Mouse (Mus musculus) limb, embryonic 10.5 days (tissue): ENCODE measurements around the gene Gm26558. TPM values are rescaled to one million over a fixed set of nuclear protein-coding genes. Genes with fewer than 3 reads are reported as not detected.
A peak's percentile ranks its signal among the peaks of the same experiment; 100 is the strongest.

Experiments
- DNase-seq: peaks from one replicate; pipeline ENCODE4 v3.0.0-alpha.2; 2017; ENCODE audit warnings: low spot score
- H3K27ac ChIP-seq: fragments of 300-500 bp; sonication (generic); 2 replicates; pipeline ENCODE4 v1.5.1; 2016; ENCODE audit warnings: mild to moderate bottlenecking
- H3K27me3 ChIP-seq: fragments of 300-500 bp; sonication (generic); 2 replicates; pipeline ENCODE4 v1.6.1; 2016; ENCODE audit warnings: low read depth, mild to moderate bottlenecking; ENCODE audit not compliant: poor library complexity, severe bottlenecking
- H3K36me3 ChIP-seq: fragments of 300-500 bp; sonication (generic); 2 replicates; pipeline ENCODE4 v1.6.1; 2016; ENCODE audit warnings: mild to moderate bottlenecking, moderate library complexity
- H3K4me1 ChIP-seq: fragments of 300-500 bp; sonication (generic); 2 replicates; pipeline ENCODE4 v1.6.1; 2016
- H3K4me3 ChIP-seq: fragments of 300-500 bp; sonication (generic); 2 replicates; pipeline ENCODE4 v1.5.1; 2016; ENCODE audit warnings: mild to moderate bottlenecking, moderate library complexity
- H3K9me3 ChIP-seq: fragments of 300-500 bp; sonication (generic); replicated peaks from 2 replicates; pipeline ENCODE4 v1.6.1; 2016; ENCODE audit warnings: mild to moderate bottlenecking
- WGBS: fragments of 180-500 bp; shearing (Covaris S2); methylation state at CpG from one replicate; pipeline ENCODE4 v1.1.7; 2016; 5-methylcytosine and 5-hydroxymethylcytosine counted together
- polyA plus RNA-seq: library from polyadenylated mRNA; unstranded; fragments of >200 nt; fragmentation: Nextera tagmentation; extraction: Ambion mirVana; gene quantifications from 2 replicates; pipeline ENCODE4 v1.2.1, GENCODE M21; 2016

The Gm26558 gene
- polyA plus RNA-seq, 1 experiment from 2014 or later = 4.6 TPM

- Histone ChIP-seq H3K27me3 (no peaks in the 10 kb centered on the region), H3K27ac (no peak overlapping the region), H3K9me3 (no peaks in the 10 kb centered on the region; the same call in 1 of the 2 replicates), H3K4me3 (no peak overlapping the region), H3K4me1 (peaks cover 15% of the 10 kb centered on the region; the same call in 1 of the 2 replicates), H3K36me3 (no peaks in the 10 kb centered on the region)
- no peak for DNase-seq
Measured at GRCm38 (mm10) chr2:70640968-70641367, 20.9 kb downstream of the Gm26558 start.

DNA sequence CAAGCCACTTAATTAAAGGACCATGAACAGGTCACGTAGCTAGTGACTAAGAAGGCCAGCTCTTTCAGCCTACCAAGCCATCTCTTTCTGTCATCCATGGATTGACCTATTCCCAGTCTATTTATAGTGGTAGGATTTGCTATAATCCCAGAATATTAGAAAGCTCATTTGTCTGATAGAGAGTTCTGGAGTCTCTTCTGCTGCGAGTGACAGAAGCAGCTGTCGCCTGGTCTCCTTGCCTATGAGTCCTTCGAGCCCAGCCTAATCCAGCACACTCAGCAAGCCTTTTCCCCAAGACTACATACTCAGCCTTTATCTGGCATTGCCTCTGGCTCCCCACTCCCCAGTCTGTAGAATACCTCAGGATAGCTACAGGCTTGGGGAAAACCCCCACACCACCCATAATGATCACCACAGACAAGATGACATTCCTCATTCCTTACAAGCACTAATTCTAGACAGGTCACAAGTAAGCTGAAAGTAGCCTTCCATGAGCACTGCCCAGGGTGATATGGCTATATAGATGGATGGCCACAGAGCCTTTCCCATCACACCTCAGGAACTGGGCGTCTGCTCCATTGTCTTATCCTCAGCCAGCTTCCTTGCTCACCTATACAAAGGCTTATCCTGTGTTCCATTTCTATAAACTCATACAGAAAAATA is 27.7 kb downstream of the Gm26558 start:
- no peak for DNase-seq
- Histone ChIP-seq H3K36me3 (no peaks in the 10 kb centered on the region), H3K27me3 (no peaks in the 10 kb centered on the region), H3K4me1 (peaks cover 10% of the 10 kb centered on the region), H3K27ac (no peak overlapping the region), H3K4me3 (no peak overlapping the region), H3K9me3 (no peaks in the 10 kb centered on the region; the same call in 1 of the 2 replicates)
- WGBS = 94% methylated on average over 5 of the region's 5 CpGs

DNA sequence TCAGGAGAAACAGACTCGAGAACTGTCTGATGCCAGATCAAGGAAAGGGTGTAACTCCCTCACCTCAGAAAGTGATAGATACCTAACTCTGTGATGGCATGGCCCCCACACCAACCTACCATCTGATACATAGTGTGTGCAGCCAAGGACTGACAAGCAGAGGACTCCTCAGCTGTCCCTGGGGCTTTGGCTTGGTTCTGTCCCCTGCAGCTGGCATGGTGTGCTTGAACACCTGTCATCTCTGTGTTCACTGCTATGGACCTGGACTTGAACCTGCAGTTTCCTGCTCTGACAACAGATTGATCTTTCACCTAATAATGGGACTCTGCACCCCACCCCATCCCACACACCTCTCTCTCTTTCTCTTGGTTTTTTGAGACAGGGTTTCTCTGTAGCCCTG is 29.5 kb downstream of the Gm26558 start:
- no peak for DNase-seq
- H3K27me3 ChIP-seq = no peaks in the 10 kb centered on the region
- peaks cover 14% of the 10 kb centered on the region for H3K4me1 ChIP-seq
- 87% methylated on average over 1 of the region's 1 CpGs for WGBS
- no peak overlapping the region for H3K27ac ChIP-seq
- no peak overlapping the region for H3K4me3 ChIP-seq
- no peaks in the 10 kb centered on the region for H3K36me3 ChIP-seq
- no peaks in the 10 kb centered on the region; the same call in 1 of the 2 replicates for H3K9me3 ChIP-seq

GRCm38 (mm10) chr2:70631321-70631720 is 30.6 kb downstream of the Gm26558 start:
- WGBS = 96% methylated on average over 1 of the region's 1 CpGs
- no peak overlapping the region for H3K4me3 ChIP-seq
- H3K27me3 ChIP-seq = no peaks in the 10 kb centered on the region
- H3K9me3 ChIP-seq = no peaks in the 10 kb centered on the region
- no peak overlapping the region for H3K27ac ChIP-seq
- DNase-seq = no peak
- no peaks in the 10 kb centered on the region for H3K36me3 ChIP-seq
- peaks cover 14% of the 10 kb centered on the region for H3K4me1 ChIP-seq

DNA sequence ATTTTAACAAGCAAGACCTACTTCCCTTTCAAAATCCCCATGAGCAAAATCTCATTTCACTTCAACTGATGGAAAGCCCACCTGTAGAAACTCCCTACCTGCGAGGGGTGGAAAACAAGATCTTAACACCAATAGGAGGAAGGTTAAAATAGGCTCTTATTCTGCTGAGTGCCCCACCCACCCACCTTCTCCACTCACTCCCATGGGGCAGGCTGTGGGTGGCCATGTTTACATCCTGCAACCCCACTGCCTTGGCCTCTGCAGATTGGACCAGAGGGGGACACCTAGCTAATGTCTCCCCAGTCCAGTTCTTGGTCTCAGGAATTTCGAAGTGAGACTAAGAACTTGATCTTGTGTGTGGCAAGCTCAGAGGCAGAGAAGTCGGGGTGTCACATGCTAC is 32.0 kb downstream of the Gm26558 start:
- 79% methylated on average over 3 of the region's 3 CpGs for WGBS
- no peak for DNase-seq
- H3K27ac ChIP-seq = no peak overlapping the region; the same call in 1 of the 2 replicates

GRCm38 (mm10) chr2:70629339-70629761 is 32.6 kb downstream of the Gm26558 start:
- Histone ChIP-seq H3K9me3 (no peaks in the 10 kb centered on the region), H3K4me1 (peaks cover 14% of the 10 kb centered on the region), H3K4me3 (peak overlapping the region; percentile 19; the same call in 1 of the 2 replicates), H3K27me3 (no peaks in the 10 kb centered on the region), H3K27ac (peak overlapping the region; percentile 73; the same call in 1 of the 2 replicates), H3K36me3 (no peaks in the 10 kb centered on the region)
- 21% methylated on average over 10 of the region's 10 CpGs for WGBS
- peak; percentile 52 for DNase-seq

More for the DNA sequence above, 32.0 kb downstream of the Gm26558 start:
- Histone ChIP-seq H3K36me3 (no peaks in the 10 kb centered on the region), H3K27me3 (no peaks in the 10 kb centered on the region), H3K4me1 (peaks cover 14% of the 10 kb centered on the region), H3K9me3 (no peaks in the 10 kb centered on the region), H3K4me3 (no peak overlapping the region)

DNA sequence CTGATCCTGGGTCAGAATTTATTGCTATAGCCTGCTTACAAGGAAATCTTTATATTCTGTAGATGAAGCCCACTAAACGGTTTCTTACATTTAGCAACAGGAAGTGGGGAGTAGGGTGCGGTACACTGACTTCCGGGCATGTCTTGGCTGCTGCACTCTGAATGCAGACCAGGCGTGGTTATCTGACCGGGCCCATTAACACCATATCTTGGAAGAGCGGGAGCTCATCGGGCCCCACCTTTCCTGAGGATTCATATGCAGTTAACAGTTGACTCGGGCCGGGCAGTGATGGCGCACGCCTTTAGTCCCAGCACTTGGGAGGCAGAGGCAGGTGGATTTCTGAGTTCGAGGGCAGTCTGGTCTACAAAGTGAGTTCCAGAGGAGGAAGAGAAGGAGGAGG is 33.5 kb downstream of the Gm26558 start:
- peaks cover 14% of the 10 kb centered on the region for H3K4me1 ChIP-seq
- DNase-seq = no peak
- H3K27ac ChIP-seq = no peak overlapping the region
- whole genome bisulfite sequencing = 92% methylated on average over 12 of the region's 12 CpGs
- H3K36me3 ChIP-seq = no peaks in the 10 kb centered on the region
- H3K4me3 ChIP-seq = no peak overlapping the region
- no peaks in the 10 kb centered on the region for H3K9me3 ChIP-seq
- H3K27me3 ChIP-seq = no peaks in the 10 kb centered on the region

DNA sequence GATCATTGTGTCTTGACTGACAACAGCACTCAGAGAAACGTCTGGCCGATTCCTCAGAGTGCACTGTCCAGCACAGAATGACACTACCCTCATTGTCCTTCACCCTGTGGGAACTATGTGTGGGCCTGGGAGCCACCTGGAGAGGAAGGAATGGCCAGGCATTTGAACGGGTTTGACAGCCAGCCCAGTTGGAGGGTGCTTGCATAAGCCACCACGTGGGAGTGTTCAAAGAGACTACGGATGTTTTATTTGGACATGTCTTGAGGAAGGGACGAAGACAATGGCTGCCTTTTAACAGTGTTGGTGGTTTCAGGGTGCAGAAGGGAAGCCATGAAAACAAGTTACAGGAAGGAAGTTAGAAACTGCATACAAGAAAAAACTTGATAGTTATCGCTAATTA is 36.1 kb downstream of the Gm26558 start:
- peaks cover 14% of the 10 kb centered on the region for H3K4me1 ChIP-seq
- no peaks in the 10 kb centered on the region for H3K9me3 ChIP-seq
- no peak overlapping the region for H3K27ac ChIP-seq
- WGBS = 83% methylated on average over 7 of the region's 7 CpGs
- DNase-seq = no peak
- H3K27me3 ChIP-seq = no peaks in the 10 kb centered on the region
- no peaks in the 10 kb centered on the region for H3K36me3 ChIP-seq
- no peak overlapping the region for H3K4me3 ChIP-seq

- 74% methylated on average over 4 of the region's 4 CpGs for WGBS
- no peaks in the 10 kb centered on the region for H3K9me3 ChIP-seq
- no peaks in the 10 kb centered on the region; the same call in 1 of the 2 replicates for H3K4me1 ChIP-seq
- H3K4me3 ChIP-seq = no peak overlapping the region
- DNase-seq = no peak
- H3K27me3 ChIP-seq = no peaks in the 10 kb centered on the region
- no peaks in the 10 kb centered on the region for H3K36me3 ChIP-seq
- no peak overlapping the region for H3K27ac ChIP-seq
Measured at GRCm38 (mm10) chr2:70622244-70622643, 39.7 kb downstream of the Gm26558 start.

GRCm38 (mm10) chr2:70620225-70620624 is 41.7 kb downstream of the Gm26558 start:
- WGBS = 26% methylated on average over 6 of the region's 6 CpGs
- H3K27me3 ChIP-seq = no peaks in the 10 kb centered on the region

GRCm38 (mm10) chr2:70619232-70619835 is 42.6 kb downstream of the Gm26558 start:
- H3K9me3 ChIP-seq = no peaks in the 10 kb centered on the region
- H3K27me3 ChIP-seq = no peaks in the 10 kb centered on the region
- H3K27ac ChIP-seq = no peak overlapping the region
- WGBS = 89% methylated on average over 6 of the region's 6 CpGs
- no peak for DNase-seq
- no peaks in the 10 kb centered on the region for H3K36me3 ChIP-seq
- no peak overlapping the region for H3K4me3 ChIP-seq
- no peaks in the 10 kb centered on the region; the same call in 1 of the 2 replicates for H3K4me1 ChIP-seq

More at GRCm38 (mm10) chr2:70620225-70620624, 41.7 kb downstream of the Gm26558 start:
- no peak overlapping the region for H3K4me3 ChIP-seq
- no peaks in the 10 kb centered on the region; the same call in 1 of the 2 replicates for H3K4me1 ChIP-seq
- no peaks in the 10 kb centered on the region for H3K36me3 ChIP-seq
- H3K9me3 ChIP-seq = no peaks in the 10 kb centered on the region
- H3K27ac ChIP-seq = no peak overlapping the region
- peak; percentile 63 for DNase-seq

DNA sequence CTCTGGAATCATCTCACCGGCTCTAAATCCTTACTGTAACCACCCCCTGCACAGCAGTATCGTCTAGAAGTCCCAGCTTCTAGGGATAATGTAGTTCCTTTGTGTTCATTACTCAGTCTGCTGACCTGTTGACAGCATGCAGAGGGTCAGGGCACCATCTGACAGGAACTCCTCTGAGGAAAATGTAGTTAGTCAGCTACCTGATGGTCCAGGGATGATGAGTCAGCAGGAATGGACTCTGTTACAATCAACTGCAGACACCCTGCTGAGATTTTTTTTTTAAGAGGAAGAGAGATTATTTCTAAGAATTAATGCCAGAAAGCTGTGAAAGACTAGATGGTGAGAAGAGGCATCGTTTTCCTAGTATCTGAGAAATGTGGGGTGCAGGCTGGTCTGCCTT is 45.3 kb downstream of the Gm26558 start:
- Histone ChIP-seq H3K27ac (no peak overlapping the region), H3K4me1 (no peaks in the 10 kb centered on the region; the same call in 1 of the 2 replicates), H3K27me3 (no peaks in the 10 kb centered on the region), H3K36me3 (no peaks in the 10 kb centered on the region), H3K9me3 (no peaks in the 10 kb centered on the region), H3K4me3 (no peak overlapping the region)
- WGBS = 76% methylated on average over 3 of the region's 3 CpGs
- DNase-seq = no peak

- DNase-seq = no peak
- 78% methylated on average over 2 of the region's 2 CpGs for WGBS
- Histone ChIP-seq H3K27me3 (no peaks in the 10 kb centered on the region), H3K4me1 (no peaks in the 10 kb centered on the region; the same call in 1 of the 2 replicates), H3K27ac (no peak overlapping the region), H3K4me3 (no peak overlapping the region), H3K36me3 (no peaks in the 10 kb centered on the region), H3K9me3 (no peaks in the 10 kb centered on the region)
Measured at GRCm38 (mm10) chr2:70616076-70616475, 45.8 kb downstream of the Gm26558 start.
